Mouse (Mus musculus): ENCODE results near the gene Olfr1459. TPM values are rescaled to one million over a fixed set of nuclear protein-coding genes. Genes with fewer than 3 reads are reported as not detected.

Olfr1459 gene
- not detected in 2 replicates for polyA plus RNA-seq (2015; fragmentation: Nextera tagmentation; extraction: Ambion mirVana)

GRCm38 (mm10) chr19:13149449-13149848 is at the start of gene Olfr1459:
TSS of gene Olfr1459 (minus strand) at chr19:13149549.

DNA sequence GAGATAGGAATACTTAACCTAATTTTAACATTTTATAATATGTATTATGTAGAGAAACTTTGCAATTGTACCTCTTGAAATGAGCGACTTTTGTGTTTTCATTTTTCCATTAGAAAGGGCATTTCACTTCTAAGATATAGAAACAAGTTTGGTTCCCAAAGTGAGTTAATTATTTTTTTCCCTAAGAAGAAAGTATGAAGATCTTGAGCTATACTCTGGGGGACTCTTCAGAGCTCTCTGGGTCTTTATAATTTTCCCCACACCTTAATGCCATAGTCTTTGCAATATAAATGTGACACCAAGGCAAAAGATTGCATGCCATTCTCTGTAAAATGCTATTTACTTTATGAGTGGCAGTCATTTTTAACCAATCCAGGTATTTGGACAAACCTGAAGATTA is 36.1 kb upstream of the Olfr1459 start, which contains the start of gene Olfr1462:
Olfr1462 (plus strand) TSS at position 301 of the 400 bp plus-strand sequence.

DNA sequence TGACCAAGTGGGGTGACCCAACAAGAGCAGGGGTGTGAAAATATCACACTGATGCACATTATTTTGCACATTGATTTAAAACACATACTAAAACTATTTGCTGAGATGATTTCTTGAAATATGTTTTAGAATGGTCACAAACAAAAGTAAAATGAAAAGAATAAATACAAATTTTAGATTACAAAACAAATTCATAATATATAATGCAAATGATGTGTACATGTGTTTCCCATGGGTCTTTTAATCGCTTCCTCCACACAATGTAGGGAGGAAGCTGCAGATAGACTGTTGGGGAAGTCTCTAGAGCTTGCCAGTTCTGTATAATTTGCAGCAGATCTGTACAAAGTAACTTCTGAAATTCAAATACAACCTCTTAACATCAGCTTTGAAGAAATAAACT is 13.4 kb upstream of the Olfr1459 start, which contains the start of gene Olfr1461:
Olfr1461 (plus strand) TSS at position 301 of the 400 bp plus-strand sequence.

DNA sequence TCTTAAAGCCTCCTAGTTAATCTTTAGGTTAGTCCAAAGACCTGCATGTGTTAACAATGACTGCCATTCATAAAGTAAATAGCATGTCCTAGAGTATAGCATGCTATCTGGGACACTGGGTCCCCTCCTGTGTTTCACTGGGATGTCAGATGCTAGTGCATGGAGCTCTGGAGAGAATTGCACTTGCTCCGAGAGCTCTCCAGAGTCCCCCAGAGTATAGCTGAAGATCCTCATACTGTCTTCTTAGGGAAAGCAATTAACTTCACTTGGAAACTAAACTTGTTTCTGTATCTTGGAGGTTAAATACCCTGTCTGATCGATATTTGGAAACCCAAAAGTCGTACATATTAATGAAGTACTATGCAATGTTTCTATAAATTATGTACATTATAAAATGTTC is 42.7 kb downstream of the Olfr1459 start, which contains the start of gene Olfr1458:
Olfr1458 (minus strand) TSS at position 101 of the 400 bp plus-strand sequence.

DNA sequence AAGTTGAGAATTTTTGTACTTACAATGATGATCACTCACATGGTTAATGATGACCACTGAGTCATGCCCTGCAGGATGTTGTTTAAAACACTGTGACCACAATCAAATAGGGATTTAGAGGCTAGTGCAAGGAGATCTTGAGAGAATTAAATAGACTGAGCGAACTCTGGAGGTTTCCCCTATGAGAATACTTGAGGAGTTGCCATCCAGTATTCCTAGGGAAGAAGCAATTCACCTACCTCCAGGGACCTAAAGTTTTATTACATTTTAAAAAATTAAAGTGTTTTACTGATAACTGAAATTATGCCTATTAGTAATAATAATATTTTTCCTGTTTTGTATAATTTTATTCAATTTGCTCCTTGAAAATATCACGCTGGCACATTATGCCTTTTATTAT is 51.6 kb downstream of the Olfr1459 start, which contains the start of gene Olfr1457:
Olfr1457 (minus strand) TSS at position 101 of the 400 bp plus-strand sequence.

Other genes with a start within 250 kb of the Olfr1459 start
- not detected in 2 replicates for gene Olfr1447, start 245.8 kb downstream of the Olfr1459 start, polyA plus RNA-seq (2015; fragmentation: Nextera tagmentation; extraction: Ambion mirVana)
- not detected in 2 replicates for gene Olfr1448, start 225.1 kb downstream of the Olfr1459 start, polyA plus RNA-seq (2015; fragmentation: Nextera tagmentation; extraction: Ambion mirVana)
- gene Olfr1449, start 218.7 kb downstream of the Olfr1459 start, polyA plus RNA-seq (2015; fragmentation: Nextera tagmentation; extraction: Ambion mirVana): not detected in 2 replicates
- not detected in 2 replicates for gene Olfr1450, start 199.3 kb downstream of the Olfr1459 start, polyA plus RNA-seq (2015; fragmentation: Nextera tagmentation; extraction: Ambion mirVana)
- not detected in 2 replicates for gene Olfr1451, start 154.5 kb downstream of the Olfr1459 start, polyA plus RNA-seq (2015; fragmentation: Nextera tagmentation; extraction: Ambion mirVana)
- gene Olfr1453, start 121.2 kb downstream of the Olfr1459 start, polyA plus RNA-seq (2015; fragmentation: Nextera tagmentation; extraction: Ambion mirVana): not detected in 2 replicates
- not detected in 2 replicates for gene Olfr1454, start 88.9 kb downstream of the Olfr1459 start, polyA plus RNA-seq (2015; fragmentation: Nextera tagmentation; extraction: Ambion mirVana)
- not detected in 2 replicates for gene Olfr1457, start 51.7 kb downstream of the Olfr1459 start, polyA plus RNA-seq (2015; fragmentation: Nextera tagmentation; extraction: Ambion mirVana)
- not detected in 2 replicates for gene Olfr1458, start 42.8 kb downstream of the Olfr1459 start, polyA plus RNA-seq (2015; fragmentation: Nextera tagmentation; extraction: Ambion mirVana)
- gene Olfr1461, start 13.5 kb upstream of the Olfr1459 start, polyA plus RNA-seq (2015; fragmentation: Nextera tagmentation; extraction: Ambion mirVana): not detected in 2 replicates
- not detected in 2 replicates for gene Olfr1462, start 36.2 kb upstream of the Olfr1459 start, polyA plus RNA-seq (2015; fragmentation: Nextera tagmentation; extraction: Ambion mirVana)
- not detected in 2 replicates for gene Olfr1463, start 81.8 kb upstream of the Olfr1459 start, polyA plus RNA-seq (2015; fragmentation: Nextera tagmentation; extraction: Ambion mirVana)
- gene Olfr1465, start 166.0 kb upstream of the Olfr1459 start, polyA plus RNA-seq (2015; fragmentation: Nextera tagmentation; extraction: Ambion mirVana): not detected in 2 replicates
- gene Olfr1466, start 189.3 kb upstream of the Olfr1459 start, polyA plus RNA-seq (2015; fragmentation: Nextera tagmentation; extraction: Ambion mirVana): not detected in 2 replicates
- not detected in 2 replicates for gene Olfr1467, start 212.7 kb upstream of the Olfr1459 start, polyA plus RNA-seq (2015; fragmentation: Nextera tagmentation; extraction: Ambion mirVana)